Mouse (Mus musculus): ENCODE data around the gene Lrat.

The Lrat gene

GRCm38 (mm10) chr3:82903613-82904205 lies at the start of gene Lrat:
TSS of gene Lrat (minus strand) at chr3:82903973.
- in situ Hi-C loops (cut with MboI; ENCODE audit: unreplicated experiment in 2 of 2): no loop called here

DNA sequence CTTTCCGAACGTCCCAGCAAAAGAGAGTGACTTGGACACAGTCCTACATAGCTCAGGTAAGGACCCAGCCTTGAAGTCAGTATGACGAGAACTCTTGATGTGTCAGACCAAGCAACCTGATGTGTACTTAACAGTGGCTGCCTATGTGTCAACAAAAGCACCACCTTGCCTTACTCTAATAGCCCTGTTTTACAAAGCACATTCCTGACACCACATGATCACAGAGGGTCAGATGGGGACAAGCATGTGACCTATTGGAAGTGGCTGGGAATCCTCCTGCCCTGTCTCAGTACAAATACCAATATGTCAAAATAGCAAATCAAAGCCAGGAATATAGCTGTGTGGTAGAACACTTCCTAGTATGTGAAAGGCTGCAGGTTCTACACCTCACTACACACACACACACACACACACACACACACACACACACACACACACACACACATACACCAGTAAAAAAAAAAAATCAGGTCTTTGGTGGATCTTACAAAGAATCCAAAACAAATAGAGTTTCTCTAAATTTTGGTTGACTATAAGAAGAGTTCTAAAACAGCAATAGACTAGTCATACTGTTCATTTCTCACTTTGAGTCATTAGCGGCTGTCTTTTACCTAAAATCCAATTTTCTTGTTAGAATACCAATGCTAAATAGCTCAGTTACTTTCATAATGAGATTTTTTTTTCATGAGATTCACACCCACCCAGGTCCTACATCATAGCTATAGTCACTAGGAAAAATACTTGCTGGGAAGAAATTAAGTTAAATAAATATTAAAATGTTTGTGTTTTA lies 48.6 kb upstream of the Lrat start:
- in situ Hi-C loops (cut with MboI; ENCODE audit: unreplicated experiment in 2 of 2): no loop called here

GRCm38 (mm10) chr3:82950639-82951038 lies 46.9 kb upstream of the Lrat start:
- in situ Hi-C loops (cut with MboI; ENCODE audit: unreplicated experiment in 2 of 2): no loop called here

DNA sequence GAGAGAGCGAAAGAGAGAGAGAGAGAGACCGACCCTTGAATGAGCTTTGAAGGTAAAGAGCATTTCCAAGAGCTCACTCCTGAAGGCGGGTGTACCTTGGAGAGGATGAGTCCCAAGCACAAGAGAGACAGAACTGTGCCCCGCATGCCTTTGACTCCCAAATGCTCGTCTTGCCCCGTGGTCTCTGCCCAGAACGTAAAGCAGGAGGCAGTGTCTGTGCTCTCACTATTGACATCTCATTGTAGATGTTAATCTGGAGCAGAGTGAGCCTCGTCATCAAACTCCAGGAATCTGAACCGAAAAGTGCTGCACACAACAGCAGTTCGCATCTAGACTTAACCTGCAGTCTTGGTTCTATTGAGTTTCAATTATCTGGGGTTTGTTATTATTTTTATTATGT lies 46.4 kb upstream of the Lrat start:
- in situ Hi-C loops (cut with MboI; ENCODE audit: unreplicated experiment in 2 of 2): no loop called here

DNA sequence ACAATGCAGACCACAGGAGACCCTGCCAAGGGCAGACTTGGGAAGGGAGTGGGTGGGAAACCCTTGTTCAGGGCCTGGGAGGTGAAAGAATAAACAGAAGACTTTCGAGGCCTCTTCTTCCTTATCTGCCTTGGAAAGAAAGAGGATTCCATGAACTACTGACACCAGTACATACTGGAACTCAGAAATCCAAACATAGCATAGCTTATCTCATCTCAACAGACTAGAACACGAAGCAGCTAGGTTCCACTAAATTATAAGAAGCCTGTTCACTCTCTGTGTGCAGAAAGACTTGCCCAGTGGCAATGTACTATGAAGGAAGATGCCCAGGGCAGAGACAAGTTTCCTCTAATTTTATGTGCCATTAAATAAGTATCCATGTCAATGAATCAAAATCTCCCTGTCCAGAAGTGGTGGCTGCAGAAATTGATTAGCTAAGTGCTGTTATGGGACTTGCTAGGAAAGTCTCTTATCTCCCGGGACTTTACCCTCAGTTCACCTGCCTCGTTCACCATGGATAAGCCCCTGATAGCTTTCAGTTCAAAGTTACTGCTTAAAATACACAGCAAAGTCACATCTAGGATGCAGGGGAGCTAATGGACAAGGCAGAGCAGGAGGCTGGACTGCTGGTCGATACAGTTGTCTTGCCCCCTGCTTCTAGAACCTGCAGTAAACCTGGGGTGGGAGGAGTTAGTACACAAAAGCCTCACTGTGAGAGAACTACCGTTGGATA lies 42.8 kb upstream of the Lrat start:
- in situ Hi-C loops (cut with MboI; ENCODE audit: unreplicated experiment in 2 of 2): no loop called here

DNA sequence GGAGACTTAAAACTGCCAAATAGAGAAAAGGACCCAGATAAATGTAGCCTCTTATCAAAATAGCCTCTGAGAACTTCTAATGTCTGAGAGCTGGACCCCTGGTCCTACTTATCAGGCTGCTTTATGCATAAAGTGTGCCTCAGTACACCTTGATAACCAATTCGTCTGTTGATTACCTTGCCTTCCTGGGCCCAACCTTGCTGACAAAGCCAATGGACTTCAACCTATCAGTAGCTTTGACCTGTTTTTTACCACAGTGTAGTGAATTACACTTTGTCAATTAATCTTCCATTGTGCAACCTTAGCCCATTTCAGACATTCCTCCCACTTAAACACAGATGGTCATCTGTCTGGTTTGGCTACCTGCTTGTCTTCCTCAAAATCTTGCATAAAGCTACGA lies 24.1 kb upstream of the Lrat start:
- in situ Hi-C loops (cut with MboI; ENCODE audit: unreplicated experiment in 2 of 2): no loop called here

DNA sequence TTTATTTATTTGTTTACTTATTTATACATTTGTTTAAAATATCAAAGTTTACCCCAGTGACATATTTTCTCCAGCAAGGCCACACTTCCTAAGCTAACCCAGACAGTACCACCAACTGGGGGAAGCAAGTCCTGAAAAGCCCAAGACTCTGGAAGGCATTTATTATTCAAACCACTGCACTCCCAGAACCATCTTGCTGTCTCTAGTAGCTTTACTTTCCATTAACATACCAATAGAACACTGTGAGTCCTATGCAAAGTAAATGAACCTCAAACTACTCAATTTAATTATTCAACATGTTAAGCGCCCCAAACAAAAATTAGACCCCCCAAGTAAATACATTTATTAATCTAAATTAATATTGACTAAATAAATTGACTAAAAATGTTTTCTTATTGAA lies 11.9 kb upstream of the Lrat start:
- in situ Hi-C loops (cut with MboI; ENCODE audit: unreplicated experiment in 2 of 2): no loop called here

DNA sequence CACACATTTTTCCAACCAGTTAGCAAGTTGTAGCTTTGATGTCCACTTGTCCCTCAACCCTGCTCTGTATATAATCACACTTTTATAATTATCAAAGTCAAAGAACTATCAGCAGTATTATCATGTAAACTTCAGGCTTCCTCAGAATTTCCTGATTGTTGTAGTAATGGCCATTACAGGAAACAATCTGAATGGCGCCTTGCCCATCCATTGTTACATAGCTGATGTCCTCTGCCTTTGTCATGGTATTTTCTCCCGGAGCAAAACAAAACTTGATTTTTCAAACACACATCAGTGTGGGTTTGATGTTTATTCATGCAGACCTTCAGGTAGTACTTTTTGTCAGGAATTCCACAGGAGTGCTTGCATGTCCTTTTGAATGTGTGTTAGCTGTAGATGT lies 4.9 kb upstream of the Lrat start:
- in situ Hi-C loops (cut with MboI; ENCODE audit: unreplicated experiment in 2 of 2): no loop called here

- in situ Hi-C loops (cut with MboI; ENCODE audit: unreplicated experiment in 2 of 2): no loop called here
Measured at GRCm38 (mm10) chr3:82904211-82904908, 587 bp upstream of the Lrat start.

DNA sequence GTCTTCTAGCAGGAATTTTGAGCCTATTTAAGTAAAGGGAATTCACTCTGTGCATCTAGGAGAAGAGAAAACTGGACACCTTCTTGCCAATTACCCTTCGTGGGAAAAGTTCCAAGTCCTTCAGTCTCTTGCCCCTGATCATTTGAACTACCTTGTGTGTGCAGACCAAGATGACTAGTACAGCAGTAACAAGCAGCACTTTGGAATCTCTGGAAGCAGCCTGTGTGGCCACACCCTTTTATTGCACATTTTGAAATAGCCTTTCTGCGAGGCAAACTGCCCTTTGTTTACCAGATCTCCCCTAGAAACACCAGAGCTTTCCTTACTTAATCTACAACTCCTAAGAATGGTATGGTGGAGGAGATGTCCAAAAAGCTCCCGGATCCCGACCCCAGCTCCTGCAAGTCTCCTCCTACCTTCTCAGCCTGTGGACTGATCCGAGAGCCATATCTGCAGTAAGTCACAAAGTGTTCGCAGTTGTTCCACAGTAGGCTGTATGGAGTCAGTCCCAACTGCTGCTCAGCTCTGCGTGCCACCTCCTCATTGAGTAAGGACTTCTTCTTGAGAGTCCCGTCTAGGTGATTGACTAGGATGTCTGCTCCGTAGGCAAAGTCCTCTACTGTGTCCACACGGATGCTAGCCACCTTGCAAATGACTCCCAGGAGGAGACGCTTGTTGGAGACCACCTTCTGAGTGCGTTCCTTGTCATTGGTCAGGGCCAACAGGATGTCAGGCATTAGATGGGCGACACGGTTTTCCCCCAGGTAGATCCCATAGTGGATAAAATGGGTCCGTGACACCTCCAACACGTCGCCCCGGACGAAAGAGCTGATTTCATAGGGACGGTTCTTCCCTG lies 788 bp downstream of the Lrat start:
- in situ Hi-C loops (cut with MboI; ENCODE audit: unreplicated experiment in 2 of 2): no loop called here

GRCm38 (mm10) chr3:82888842-82889241 lies 14.9 kb downstream of the Lrat start:
- in situ Hi-C loops (cut with MboI; ENCODE audit: unreplicated experiment in 2 of 2): no loop called here

GRCm38 (mm10) chr3:82877258-82877657 lies 26.5 kb downstream of the Lrat start:
- in situ Hi-C loops (cut with MboI; ENCODE audit: unreplicated experiment in 2 of 2): no loop called here

DNA sequence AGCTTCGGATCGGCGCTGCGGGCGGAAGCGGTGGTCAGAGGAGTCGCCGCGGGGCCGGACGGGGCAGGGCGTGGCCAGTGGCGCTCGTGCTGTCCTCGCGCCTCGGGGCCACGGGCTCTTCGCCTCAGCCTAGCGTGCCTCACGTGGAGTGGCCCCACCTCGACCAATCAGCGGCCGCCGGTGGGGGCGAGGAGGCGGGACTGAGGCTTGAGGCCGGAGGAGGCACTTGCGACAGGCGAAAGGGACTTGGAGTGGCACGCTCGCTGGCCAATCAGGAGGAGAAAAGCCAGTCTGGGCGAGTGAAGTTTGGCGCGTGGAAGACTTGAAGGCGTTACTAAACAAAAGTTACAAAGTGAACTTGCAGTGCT lies 27.4 kb downstream of the Lrat start, which contains the start of gene Rbm46:
TSS of gene Rbm46 (minus strand) at position 112 of the 368 bp plus-strand sequence.
- in situ Hi-C loops (cut with MboI; ENCODE audit: unreplicated experiment in 2 of 2): no loop called here

DNA sequence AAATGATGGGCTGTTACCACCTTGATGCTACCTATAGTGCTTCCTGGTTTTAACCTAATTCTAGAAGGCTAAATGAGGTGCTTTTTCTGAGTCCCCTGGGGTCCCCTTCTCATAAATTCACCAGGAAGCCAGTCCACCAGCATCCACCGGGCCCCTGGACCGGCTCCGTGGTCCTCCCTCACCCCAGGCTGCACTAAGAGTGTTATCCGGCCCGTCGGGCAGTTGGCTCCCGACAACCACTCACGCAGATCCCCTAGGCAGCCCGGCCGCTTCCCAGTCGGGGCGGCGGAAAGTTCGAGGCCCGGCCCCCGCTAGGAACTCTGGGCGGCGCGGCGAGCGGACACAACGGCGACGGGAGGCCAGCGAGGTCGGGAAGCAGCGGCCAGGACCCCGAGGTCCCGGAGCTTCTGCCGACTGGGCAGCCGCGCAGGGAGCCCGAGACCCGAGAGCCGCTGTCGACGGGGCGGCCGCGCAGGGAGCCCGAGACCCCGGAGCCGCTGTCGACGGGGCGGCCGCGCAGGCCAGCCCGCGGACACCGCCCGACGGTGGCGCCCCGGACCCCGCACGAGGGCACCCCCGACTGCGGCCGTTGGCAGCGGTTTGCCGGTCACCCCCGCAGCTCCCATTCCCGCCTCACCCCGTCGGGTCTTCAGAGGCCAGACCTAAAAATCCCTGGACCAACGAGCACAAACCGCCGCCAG lies 28.0 kb downstream of the Lrat start:
- in situ Hi-C loops (cut with MboI; ENCODE audit: unreplicated experiment in 2 of 2): no loop called here

DNA sequence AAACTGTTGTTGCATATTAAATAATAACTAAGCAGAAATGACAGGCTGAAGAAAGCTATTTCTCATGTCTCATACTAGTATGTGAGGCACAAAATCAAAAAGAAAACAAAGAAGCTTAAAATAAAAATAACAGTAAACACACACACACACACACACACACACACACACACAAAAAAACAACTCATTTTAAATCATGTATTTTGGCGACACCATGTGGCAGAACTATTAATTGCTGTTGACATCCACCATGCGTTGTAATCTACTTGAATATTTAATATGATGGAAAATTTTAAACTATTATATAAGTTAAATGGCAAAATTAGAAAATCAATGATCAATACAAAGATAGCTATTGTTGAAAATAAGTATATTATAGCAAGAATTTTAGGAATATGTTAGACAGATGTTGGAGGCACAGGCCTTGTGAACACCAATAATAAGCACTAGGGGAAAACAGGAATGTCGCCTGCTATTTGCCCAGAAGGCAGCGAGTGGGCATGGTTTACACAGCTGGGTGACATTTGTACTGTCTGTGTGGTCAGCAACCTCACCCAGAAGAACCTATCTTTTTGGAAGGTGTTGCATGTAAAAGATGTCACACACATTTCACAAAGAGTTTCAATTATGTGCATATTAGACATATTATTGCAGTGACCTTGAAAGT lies 46.2 kb downstream of the Lrat start:
- in situ Hi-C loops (cut with MboI; ENCODE audit: unreplicated experiment in 2 of 2): loop anchor here (5.0 to 10.0 kb wide), 2 partner anchors 490 to 863 kb away; no protein-coding TSS in a partner anchor

Data from v-Abl transformed pro-B cells (cell line).